Mouse (Mus musculus) midbrain, embryonic 10.5 days (tissue): ENCODE results near the gene Prss35. TPM values are rescaled to one million over a fixed set of nuclear protein-coding genes. Genes with fewer than 3 reads are reported as not detected.
A peak's percentile ranks its signal among the peaks of the same experiment; 100 is the strongest.

ENCODE experiments used
- DNase-seq: peaks from one replicate; pipeline ENCODE4 v3.0.0-alpha.2; 2017; ENCODE audit warnings: low spot score
- H3K27ac ChIP-seq: fragments of 300-500 bp; sonication (generic); replicated peaks from 2 replicates; pipeline ENCODE4 v1.5.1; 2016; ENCODE audit warnings: mild to moderate bottlenecking
- H3K27me3 ChIP-seq: fragments of 300-500 bp; sonication (generic); 2 replicates; pipeline ENCODE4 v1.6.1; 2016; ENCODE audit warnings: low read depth, mild to moderate bottlenecking; ENCODE audit not compliant: poor library complexity, severe bottlenecking
- H3K36me3 ChIP-seq: fragments of 300-500 bp; sonication (generic); 2 replicates; pipeline ENCODE4 v1.6.1; 2016; ENCODE audit warnings: mild to moderate bottlenecking, moderate library complexity
- H3K4me1 ChIP-seq: fragments of 300-500 bp; sonication (generic); 2 replicates; pipeline ENCODE4 v1.6.1; 2016
- H3K4me3 ChIP-seq: fragments of 300-500 bp; sonication (generic); 2 replicates; pipeline ENCODE4 v1.5.1; 2016; ENCODE audit warnings: mild to moderate bottlenecking, moderate library complexity
- H3K9me3 ChIP-seq: fragments of 300-500 bp; sonication (generic); replicated peaks from 2 replicates; pipeline ENCODE4 v1.6.1; 2016; ENCODE audit warnings: mild to moderate bottlenecking
- WGBS: fragments of 180-500 bp; shearing (Covaris S2); methylation state at CpG from one replicate; pipeline ENCODE4 v1.1.7; 2016; 5-methylcytosine and 5-hydroxymethylcytosine counted together
- polyA plus RNA-seq: library from polyadenylated mRNA; unstranded; fragments of >200 nt; fragmentation: Nextera tagmentation; extraction: Ambion mirVana; gene quantifications from 2 replicates; pipeline ENCODE4 v1.2.1, GENCODE M21; 2016

The Prss35 gene
- polyA plus RNA-seq, 1 experiment from 2014 or later, result 1.8 TPM

- Histone ChIP-seq H3K36me3 (no peaks in the 10 kb centered on the region), H3K4me3 (no peak overlapping the region), H3K27ac (no peak overlapping the region), H3K9me3 (no peaks in the 10 kb centered on the region), H3K27me3 (no peaks in the 10 kb centered on the region), H3K4me1 (peaks cover 25% of the 10 kb centered on the region)
- DNase-seq, result no peak
- 93% methylated on average over 1 of the region's 1 CpGs for WGBS
Measured at GRCm38 (mm10) chr9:86738067-86738466, 5.4 kb upstream of the Prss35 start.

GRCm38 (mm10) chr9:86738801-86739200 is 4.6 kb upstream of the Prss35 start:
- DNase-seq, result no peak
- WGBS, result 97% methylated on average over 8 of the region's 8 CpGs
- Histone ChIP-seq H3K27ac (no peak overlapping the region), H3K4me1 (peaks cover 32% of the 10 kb centered on the region), H3K4me3 (no peak overlapping the region), H3K9me3 (no peaks in the 10 kb centered on the region), H3K36me3 (no peaks in the 10 kb centered on the region), H3K27me3 (0 out of 2 replicates have a peak, but pooled peaks cover under 1% of the 10 kb centered on the region)

GRCm38 (mm10) chr9:86739971-86740370 is 3.5 kb upstream of the Prss35 start:
- Histone ChIP-seq H3K9me3 (no peaks in the 10 kb centered on the region), H3K36me3 (no peaks in the 10 kb centered on the region), H3K4me3 (no peak overlapping the region), H3K27ac (no peak overlapping the region), H3K4me1 (peaks cover 34% of the 10 kb centered on the region), H3K27me3 (peaks cover 12% of the 10 kb centered on the region)
- WGBS, result 11% methylated on average over 3 of the region's 3 CpGs
- DNase-seq, result no peak

- Histone ChIP-seq H3K4me1 (peaks cover 32% of the 10 kb centered on the region), H3K27me3 (peaks cover 16% of the 10 kb centered on the region), H3K4me3 (peak overlapping the region; percentile 51), H3K36me3 (no peaks in the 10 kb centered on the region), H3K9me3 (no peaks in the 10 kb centered on the region), H3K27ac (no peak overlapping the region)
- WGBS, result 33% methylated on average over 5 of the region's 5 CpGs
- DNase-seq, result no peak
Measured at GRCm38 (mm10) chr9:86744041-86744440, 592 bp downstream of the Prss35 start.

- H3K4me3 ChIP-seq, result no peak overlapping the region
- peak; percentile 58 for DNase-seq
- no peak overlapping the region for H3K27ac ChIP-seq
- no peaks in the 10 kb centered on the region for H3K9me3 ChIP-seq
- H3K27me3 ChIP-seq, result peaks cover 16% of the 10 kb centered on the region
- no peaks in the 10 kb centered on the region for H3K36me3 ChIP-seq
- H3K4me1 ChIP-seq, result peaks cover 17% of the 10 kb centered on the region
- whole genome bisulfite sequencing, result 41% methylated on average over 13 of the region's 13 CpGs
Measured at GRCm38 (mm10) chr9:86745926-86746581, 2.6 kb downstream of the Prss35 start.

- Histone ChIP-seq H3K27ac (no peak overlapping the region), H3K4me3 (no peak overlapping the region), H3K9me3 (no peaks in the 10 kb centered on the region), H3K27me3 (no peaks in the 10 kb centered on the region), H3K36me3 (no peaks in the 10 kb centered on the region), H3K4me1 (no peaks in the 10 kb centered on the region)
- WGBS, result 67% methylated on average over 8 of the region's 8 CpGs
- DNase-seq, result no peak
Measured at GRCm38 (mm10) chr9:86762477-86763376, 19.3 kb downstream of the Prss35 start.

- WGBS, result 72% methylated on average over 2 of the region's 2 CpGs
Measured at GRCm38 (mm10) chr9:86764002-86764401, 20.6 kb downstream of the Prss35 start.

GRCm38 (mm10) chr9:86766991-86767390 is 23.5 kb downstream of the Prss35 start:
- no peaks in the 10 kb centered on the region for H3K36me3 ChIP-seq
- no peaks in the 10 kb centered on the region for H3K9me3 ChIP-seq
- H3K4me3 ChIP-seq, result no peak overlapping the region
- 82% methylated on average over 10 of the region's 10 CpGs for WGBS
- H3K27ac ChIP-seq, result no peak overlapping the region
- H3K27me3 ChIP-seq, result no peaks in the 10 kb centered on the region
- no peak for DNase-seq
- no peaks in the 10 kb centered on the region for H3K4me1 ChIP-seq

More at GRCm38 (mm10) chr9:86764002-86764401, 20.6 kb downstream of the Prss35 start:
- Histone ChIP-seq H3K27me3 (no peaks in the 10 kb centered on the region), H3K4me3 (no peak overlapping the region), H3K4me1 (no peaks in the 10 kb centered on the region), H3K9me3 (no peaks in the 10 kb centered on the region), H3K27ac (no peak overlapping the region), H3K36me3 (no peaks in the 10 kb centered on the region)
- no peak for DNase-seq

GRCm38 (mm10) chr9:86772897-86773296 is 29.4 kb downstream of the Prss35 start:
- Histone ChIP-seq H3K27ac (no peak overlapping the region), H3K4me3 (no peak overlapping the region), H3K36me3 (0 out of 2 replicates have a peak, but pooled peaks cover 2% of the 10 kb centered on the region), H3K27me3 (no peaks in the 10 kb centered on the region), H3K9me3 (no peaks in the 10 kb centered on the region), H3K4me1 (no peaks in the 10 kb centered on the region)
- WGBS, result 82% methylated on average over 3 of the region's 3 CpGs
- DNase-seq, result no peak

GRCm38 (mm10) chr9:86773996-86774395 is 30.5 kb downstream of the Prss35 start:
- Histone ChIP-seq H3K36me3 (0 out of 2 replicates have a peak, but pooled peaks cover 2% of the 10 kb centered on the region), H3K27ac (no peak overlapping the region), H3K9me3 (no peaks in the 10 kb centered on the region), H3K4me1 (no peaks in the 10 kb centered on the region), H3K4me3 (no peak overlapping the region), H3K27me3 (no peaks in the 10 kb centered on the region)
- WGBS, result 87% methylated on average over 8 of the region's 8 CpGs
- DNase-seq, result no peak

GRCm38 (mm10) chr9:86775374-86775773 is 31.9 kb downstream of the Prss35 start:
- no peak for DNase-seq
- no peaks in the 10 kb centered on the region for H3K9me3 ChIP-seq
- H3K27ac ChIP-seq, result no peak overlapping the region
- no peaks in the 10 kb centered on the region for H3K4me1 ChIP-seq
- H3K4me3 ChIP-seq, result no peak overlapping the region
- no peaks in the 10 kb centered on the region for H3K27me3 ChIP-seq
- H3K36me3 ChIP-seq, result 0 out of 2 replicates have a peak, but pooled peaks cover 2% of the 10 kb centered on the region
- WGBS, result 95% methylated on average over 6 of the region's 6 CpGs

- 0 out of 2 replicates have a peak, but pooled peaks cover 2% of the 10 kb centered on the region for H3K36me3 ChIP-seq
- no peaks in the 10 kb centered on the region for H3K4me1 ChIP-seq
- no peak for DNase-seq
- no peaks in the 10 kb centered on the region for H3K27me3 ChIP-seq
- H3K9me3 ChIP-seq, result no peaks in the 10 kb centered on the region
- no peak overlapping the region for H3K4me3 ChIP-seq
- no peak overlapping the region for H3K27ac ChIP-seq
- 82% methylated on average over 7 of the region's 7 CpGs for whole genome bisulfite sequencing
Measured at GRCm38 (mm10) chr9:86777309-86777708, 33.9 kb downstream of the Prss35 start.

- 75% methylated on average over 4 of the region's 4 CpGs for WGBS
- H3K36me3 ChIP-seq, result 0 out of 2 replicates have a peak, but pooled peaks cover 2% of the 10 kb centered on the region
- H3K4me1 ChIP-seq, result no peaks in the 10 kb centered on the region
- no peak for DNase-seq
- no peaks in the 10 kb centered on the region for H3K27me3 ChIP-seq
- no peaks in the 10 kb centered on the region for H3K9me3 ChIP-seq
- no peak overlapping the region for H3K27ac ChIP-seq
- H3K4me3 ChIP-seq, result no peak overlapping the region
Measured at GRCm38 (mm10) chr9:86778212-86778611, 34.8 kb downstream of the Prss35 start.
